Mouse (Mus musculus) yolk sac, embryonic 10.5 days (tissue): Measurements from ENCODE around the gene Ruvbl2.
"Not testable (repeated sequence)": the region's sequence is repeated elsewhere in the genome, so short reads cannot be mapped to it uniquely, and the experiment has no call there.

Source experiments
- DNase-seq: peaks from one replicate; pipeline ENCODE4 v3.0.0-alpha.2; 2017; ENCODE audit warnings: low spot score

Gene Ruvbl2

DNA sequence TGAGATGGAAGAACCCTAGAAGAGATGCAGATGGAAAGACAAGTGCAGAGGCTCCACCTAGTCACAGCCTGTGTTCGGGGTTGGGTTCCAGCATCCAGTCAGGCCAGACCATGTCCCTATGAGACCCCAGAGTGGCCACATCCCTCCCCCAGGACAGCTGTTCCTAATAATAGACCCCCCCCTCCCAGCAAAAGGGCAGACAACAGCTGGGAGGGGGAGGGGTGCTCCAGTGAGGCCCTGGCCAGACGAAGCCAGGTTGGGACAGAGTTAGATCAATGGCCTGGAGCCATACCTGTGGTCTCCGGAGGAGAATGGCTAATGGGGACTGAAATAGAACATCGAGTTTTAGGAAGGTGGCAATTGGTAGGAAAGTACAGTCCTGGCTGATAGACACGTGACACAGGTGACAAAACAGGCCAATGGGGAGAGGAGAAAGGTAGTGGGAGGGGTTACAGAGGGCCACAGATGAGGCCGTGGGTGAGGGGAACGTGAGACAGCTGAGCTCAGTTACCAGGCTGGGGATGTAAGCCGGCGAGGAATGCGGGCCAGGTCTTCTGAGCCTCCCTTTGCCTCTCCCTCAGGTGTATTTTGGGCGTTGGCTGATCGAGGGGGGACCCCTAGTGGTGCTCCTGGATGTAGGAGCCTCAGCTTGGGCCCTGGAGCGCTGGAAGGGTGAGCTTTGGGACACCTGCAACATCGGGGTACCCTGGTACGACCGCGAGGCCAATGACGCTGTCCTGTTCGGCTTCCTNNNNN, at the start of gene Ruvbl2:
Gene Ruvbl2 (minus strand): TSS at position 576 of the 756 bp plus-strand sequence.
- DNase-seq, result no peak

DNA sequence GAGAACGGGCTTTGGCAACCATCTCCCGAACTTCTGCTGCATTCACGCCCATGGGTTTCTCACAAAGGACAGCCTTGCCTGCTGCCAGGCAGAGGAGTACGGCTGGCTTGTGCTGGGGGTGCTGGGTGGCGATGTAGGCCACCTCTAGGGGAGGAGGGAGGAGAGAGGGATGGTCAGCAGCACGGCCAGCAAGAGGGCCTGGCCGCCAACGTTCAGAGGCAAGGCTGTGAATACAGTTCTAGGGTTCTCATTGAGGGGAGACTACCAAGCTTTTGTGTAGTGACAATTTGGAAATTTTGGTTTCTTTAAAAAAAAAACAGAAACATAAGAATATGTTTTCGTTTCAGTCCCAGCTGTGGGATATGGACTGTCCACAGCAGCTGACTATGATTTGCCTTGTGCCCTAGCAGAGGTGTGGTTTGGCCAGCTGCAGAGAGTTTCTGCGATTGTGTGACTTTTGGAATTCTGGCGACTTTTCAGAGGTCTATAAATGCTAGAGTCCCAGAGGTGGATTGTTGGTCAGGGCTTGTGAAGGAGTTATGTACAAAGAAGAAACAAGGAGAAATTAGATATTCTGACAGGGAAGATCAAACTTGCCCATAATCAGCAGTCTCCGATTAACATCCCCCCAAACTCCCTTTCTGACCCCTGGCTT, 49.0 kb upstream of the Ruvbl2 start, which contains the start of gene Gm45808:
Gene Gm45808 (minus strand): TSS at position 51 of the 655 bp plus-strand sequence.
- DNase-seq, result no peak

DNA sequence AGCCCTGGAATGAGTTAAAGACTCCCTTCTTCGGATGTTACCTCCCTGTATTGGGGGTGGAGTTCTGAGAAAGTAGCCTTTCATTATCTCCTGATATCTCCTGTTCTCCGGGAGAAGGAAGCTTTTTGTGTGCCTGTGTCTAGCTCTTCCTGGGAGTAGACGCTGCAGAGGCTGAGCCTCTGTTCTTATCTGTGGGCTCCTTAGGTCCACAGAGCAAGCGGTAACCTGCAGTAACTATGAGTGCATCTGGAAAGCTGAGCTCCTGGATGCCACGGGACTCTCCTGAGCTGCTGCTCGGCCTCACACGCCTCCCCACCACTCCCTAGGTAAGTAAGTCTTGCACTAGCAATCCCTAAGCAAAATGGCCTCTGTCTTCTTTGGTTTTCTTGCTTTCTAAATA, 48.3 kb upstream of the Ruvbl2 start:
- DNase-seq, result no peak

DNA sequence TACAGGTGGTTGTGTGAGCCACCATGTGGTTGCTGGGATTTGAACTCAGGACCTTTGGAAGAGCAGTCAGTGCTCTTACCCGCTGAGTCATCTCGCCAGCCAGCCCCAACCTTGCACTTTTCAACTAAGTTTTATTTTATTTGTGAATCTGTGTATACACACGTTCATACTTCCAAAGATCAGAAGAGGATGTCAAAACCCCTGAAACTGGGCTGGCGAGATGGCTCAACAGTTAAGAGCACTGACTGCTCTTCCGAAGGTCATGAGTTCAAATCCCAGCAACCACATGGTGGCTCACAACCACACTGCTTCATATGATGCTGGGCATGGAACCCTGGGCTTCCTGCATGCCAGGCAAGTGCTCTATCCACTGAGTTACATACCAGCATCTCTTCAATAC, 47.1 kb upstream of the Ruvbl2 start:
- not testable (repeated sequence) for DNase-seq

DNA sequence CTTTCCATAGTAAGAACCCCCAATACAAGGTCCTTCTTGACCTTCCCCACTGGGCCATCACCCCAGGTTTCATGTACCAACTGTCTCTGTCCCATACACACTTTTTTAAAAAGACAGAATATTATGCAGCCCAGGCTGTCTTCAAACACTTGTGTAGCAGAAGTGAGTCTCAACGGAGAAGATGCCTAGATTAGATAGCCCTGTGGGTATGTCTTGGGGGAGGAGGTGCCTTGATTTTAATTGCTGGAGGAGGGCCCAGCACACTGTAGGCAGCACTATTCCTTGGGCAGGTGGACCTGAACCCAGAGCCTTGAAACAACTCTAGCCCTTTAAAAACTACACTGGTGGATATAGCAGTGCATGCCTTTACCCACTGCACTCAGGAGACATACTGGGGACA, 44.3 kb upstream of the Ruvbl2 start:
- no peak for DNase-seq

DNA sequence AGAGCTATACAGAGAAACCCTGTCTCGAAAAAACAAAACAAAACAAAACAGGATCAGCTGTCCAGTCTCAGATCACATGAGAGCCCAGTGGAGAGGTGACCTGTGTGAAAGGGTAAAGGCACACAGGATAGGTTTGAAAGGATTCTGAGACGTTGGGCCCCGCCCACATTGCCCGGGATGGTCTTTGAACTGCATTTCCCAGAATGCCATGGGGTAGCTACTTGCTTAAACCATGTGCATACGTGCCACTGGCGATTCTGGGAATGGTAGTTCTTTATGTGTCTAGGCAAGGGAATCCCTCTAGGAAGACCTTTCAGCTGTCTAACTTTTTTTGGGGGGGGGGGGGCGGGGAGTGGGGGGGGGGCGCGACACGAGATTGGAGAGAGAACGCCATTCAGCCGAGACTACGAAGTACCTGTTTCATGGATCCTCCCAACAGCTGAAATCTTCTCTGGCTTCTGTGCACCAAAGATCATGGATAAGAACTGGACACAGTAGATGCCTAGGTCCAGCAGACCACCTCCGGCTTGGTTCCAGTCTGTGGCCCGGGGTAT, 43.6 kb upstream of the Ruvbl2 start, which contains the start of gene Tulp2:
Gene Tulp2 (plus strand): TSS at position 504 of the 554 bp plus-strand sequence.
- DNase-seq, result peak; percentile 76

DNA sequence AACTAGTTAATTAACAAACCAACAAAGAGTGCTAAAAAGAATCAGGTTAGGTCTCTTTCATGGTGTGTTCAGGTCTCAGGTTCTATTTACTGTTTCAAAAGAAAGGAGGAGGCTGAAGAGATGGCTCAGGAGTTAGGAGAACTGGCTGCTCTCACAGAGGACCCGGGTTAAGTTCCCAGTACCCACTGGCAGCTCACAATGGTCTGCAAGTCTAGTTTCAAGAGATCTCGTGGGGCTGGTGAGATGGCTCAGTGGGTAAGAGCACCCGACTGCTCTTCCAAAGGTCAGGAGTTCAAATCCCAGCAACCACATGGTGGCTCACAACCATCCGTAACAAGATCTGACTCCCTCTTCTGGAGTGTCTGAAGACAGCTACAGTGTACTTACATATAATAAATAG, 42.4 kb upstream of the Ruvbl2 start:
- DNase-seq, result peak; percentile 49

DNA sequence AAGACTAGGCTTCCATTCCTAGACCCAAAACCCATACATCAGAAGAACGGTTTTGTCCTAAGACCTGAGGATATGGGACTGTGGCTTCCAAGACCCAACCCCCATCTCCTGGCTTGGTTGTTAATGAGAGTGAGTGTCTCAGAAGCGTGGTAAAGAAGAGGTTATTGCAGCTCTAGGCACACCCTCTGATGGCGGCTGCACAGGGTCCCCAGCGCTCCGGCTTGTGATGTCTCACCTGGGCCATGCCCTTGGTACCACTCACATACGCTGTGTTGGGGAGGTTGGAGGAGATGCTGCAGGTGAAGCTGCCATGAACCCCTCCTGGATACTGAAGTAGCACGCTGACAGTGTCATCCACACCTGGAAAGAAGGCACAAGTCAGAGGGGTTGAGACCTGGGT, 40.9 kb upstream of the Ruvbl2 start:
- no peak for DNase-seq

DNA sequence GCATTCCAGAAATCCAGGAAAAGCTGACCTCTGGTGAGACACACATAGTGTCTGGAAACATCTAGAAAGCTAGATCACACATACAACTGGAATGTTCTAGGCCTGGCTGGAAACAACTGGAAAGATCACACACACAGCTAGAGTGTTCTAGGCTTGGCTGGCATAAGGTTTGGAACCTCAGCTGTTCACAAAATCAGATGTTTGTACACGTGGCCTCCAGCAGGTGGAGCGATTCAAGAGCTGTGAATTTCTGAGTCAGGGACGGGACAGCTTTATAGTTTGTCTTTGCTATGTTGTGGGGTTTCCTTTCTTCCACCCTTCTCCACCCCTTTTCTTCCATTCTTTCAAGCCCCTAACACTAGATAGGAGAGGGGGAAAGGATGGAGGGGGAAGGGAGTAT, 39.1 kb upstream of the Ruvbl2 start:
- no peak for DNase-seq

DNA sequence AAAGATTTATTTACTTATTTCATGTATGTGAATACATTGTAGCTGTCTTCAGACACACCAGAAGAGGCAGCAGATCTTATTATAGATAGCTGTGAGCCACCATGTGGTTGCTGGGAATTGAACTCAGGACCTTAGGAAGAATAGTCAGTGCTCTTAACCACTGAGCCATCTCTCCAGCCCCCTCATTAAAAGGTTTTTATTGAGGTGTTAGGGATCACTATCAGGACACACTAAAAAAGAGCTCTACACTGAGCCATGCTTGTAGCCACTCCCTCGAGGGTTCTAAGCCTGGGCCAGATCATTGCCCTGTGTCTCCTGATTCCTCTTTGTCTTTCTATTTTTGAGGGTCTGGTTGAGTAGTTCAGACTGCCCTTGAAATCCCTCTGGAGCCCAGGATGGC, 38.6 kb upstream of the Ruvbl2 start:
- no peak for DNase-seq

DNA sequence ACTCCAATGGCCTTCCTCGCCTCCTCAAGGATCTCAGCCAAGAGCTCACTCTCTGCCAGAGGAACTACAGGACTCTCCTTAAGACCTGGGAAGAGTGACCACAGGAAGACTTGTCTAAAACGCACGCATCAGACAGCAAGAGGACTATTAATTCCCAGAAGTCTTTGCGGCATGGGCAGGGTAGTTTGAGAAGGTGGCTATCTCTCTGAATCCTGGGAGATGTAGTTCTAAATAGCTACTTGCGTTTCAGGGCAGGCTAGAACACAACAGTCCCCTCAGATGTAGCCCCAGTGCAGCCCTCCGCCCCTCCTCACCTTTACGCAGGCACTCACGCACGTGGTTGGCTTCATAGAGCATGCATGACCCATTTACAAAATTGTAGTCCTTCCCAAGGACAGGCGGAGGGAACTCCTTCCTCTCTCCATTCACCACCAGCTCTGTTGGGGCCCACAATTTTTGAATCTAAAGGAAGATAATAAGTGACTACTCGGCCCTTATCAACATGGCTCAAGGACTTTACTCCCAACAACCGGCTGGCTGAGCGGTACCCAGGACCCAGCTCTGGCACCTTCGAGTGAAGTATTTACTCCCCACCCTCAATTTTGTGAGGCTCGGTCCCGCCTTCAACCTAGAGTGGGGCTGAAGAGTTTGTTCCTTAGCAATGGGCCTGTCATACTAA, 37.5 kb upstream of the Ruvbl2 start:
- peak; percentile 41 for DNase-seq

DNA sequence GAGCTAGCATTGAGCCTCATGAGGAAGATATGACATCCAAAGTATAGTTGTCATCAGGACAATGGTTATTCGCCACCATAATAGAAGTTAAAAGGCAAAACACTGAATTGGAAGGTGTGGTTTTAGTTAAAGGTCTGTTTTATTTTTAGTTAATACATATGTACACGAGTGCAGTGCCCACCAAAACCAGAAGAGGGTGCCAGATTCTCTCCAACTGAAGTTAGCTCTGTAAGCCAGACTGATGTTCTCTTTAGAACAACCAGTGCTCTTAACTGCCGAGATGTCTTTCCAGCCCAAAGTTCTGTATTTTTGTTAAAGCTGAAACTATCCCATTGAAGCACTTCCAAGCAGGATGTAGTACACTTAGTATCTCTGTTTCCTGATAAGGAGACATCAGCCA, 33.0 kb upstream of the Ruvbl2 start:
- DNase-seq, result no peak

DNA sequence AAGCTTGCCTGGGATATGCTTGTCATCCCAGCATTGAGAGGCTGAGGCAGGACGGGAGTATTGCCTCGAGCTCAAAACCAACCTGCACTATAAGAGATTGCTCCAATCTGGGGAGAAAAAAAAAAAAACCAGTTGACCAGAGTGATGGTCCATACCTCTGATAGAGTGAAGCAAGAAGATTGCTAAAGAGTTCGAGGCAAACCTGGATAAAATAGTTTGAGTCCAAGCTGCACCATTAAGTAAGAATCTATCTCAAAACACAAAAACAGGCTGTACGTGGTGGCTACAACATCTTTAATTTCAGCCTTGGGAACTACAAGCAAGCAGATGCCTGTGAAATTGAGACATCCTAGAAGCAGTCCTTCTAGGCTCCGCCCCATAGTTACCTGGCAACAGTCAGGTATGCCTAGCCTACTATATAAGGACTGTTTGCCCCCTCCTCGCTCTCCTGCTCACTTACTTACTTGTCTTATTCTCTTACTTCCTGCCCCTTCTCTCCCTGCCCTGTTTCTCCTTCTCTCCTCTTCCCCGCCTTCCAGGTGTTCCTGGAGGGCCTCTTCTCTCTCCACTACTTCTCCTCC, 29.3 kb upstream of the Ruvbl2 start:
- no peak for DNase-seq

DNA sequence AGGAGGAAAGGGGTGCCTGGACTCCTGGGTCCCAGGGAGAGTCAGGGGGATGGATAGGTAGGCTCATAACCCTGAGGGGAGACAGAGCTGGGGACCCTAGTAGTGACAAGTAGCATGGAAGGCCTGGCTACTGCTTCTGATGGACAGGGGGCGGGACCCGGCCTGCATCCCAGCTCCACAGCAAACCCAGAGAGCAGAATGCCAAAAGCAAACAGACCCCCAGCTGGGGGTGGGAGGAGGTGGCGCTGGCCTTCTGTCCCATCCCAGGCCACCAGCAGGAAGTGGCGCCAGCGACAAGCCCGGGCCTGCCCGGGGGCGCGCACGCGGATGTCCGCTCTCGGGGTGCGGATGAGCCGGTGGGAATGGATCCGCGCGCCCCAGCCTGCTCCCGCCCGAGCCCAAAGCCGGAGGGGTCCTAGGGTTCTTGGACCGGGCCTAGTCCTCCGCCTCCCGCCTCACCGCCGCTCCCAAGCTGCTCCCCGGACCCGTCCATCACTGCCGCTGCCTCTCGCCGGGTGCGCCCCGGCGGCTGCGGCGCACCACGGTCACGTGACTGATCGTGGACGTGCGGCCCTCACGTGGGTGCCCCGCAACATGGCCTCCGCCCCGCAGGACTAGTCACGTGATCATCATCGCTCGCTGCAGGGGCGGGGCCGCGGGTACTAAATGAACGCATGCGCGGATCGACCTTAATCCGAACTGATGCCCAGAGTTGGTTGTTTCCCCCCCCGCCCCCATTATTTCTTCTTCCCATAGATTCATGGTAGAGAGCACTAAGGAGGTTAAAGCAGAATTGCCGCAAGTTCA, 28.6 kb upstream of the Ruvbl2 start, which contains the start of gene Bax:
Gene Bax (minus strand): TSS at position 616 of the 807 bp plus-strand sequence.
- peak; percentile 91 for DNase-seq

DNA sequence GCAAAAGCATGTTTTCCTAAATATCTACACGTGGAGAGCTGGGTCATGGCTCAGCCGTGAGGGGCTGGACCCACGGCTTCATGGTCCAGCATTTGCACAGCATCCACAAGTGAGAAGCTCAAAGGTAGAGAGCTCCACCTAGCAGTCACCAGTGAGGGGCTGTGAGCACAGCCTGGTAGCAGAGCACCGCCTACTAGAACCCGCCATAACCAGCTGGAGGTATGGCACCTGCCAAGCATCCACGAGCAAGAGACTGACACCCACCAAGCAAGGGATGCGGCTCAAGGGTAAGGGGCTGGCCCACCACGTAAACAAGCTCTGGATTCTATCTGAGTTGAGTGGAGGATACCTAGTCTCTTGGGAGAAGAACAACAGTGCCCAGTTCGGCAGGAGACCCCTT, 27.7 kb upstream of the Ruvbl2 start:
- DNase-seq, result no peak

DNA sequence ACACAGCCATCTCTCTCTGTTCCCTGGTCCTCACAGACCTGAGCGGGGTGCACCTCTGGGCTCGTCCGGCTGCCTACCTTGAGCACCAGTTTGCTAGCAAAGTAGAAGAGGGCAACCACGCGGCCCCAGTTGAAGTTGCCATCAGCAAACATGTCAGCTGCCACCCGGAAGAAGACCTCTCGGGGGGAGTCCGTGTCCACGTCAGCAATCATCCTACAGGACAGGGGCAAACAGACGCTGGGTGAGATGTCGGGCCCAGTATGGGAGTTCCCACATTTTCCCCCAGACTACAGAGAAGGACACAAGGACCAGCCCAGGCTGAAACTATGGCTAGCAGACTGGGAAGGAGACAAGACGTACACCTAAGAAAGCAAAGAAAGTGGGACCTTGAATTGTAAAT, 27.2 kb upstream of the Ruvbl2 start:
- DNase-seq, result no peak

DNA sequence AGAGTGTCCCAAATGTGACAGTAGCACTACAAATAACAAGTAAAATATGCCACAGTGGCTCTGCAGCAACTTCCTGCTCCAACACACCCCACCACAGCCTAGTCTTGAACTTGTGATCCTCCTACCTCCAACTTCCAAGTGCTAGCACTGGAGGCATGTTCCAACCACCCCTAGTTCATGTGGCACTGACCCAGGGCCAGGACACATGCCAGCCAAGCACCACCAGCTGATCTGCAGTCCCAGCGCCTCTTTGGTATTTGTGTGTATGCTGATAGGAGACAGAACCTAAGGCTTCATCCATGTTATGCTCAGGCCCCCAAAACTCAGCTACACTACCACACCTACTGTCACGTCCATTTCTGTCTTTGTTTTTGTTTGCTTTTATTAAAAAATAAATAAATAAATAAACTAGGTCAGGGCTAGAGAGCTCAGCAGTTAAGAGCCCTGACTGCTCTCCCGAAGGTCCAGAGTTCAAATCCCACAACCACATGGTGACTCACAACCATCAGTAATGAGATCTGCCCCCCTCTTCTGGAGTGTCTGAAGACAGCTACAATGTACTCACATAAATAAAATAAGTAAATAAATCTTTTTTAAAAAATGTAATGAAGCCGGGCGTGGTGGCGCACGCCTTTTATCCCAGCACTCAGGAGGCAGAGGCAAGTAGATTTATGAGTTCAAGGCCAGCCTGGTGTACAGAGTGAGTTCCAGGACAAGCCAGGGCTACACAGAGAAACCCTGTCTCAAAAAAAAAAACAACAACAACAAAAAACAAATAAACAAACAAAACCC, 26.3 kb upstream of the Ruvbl2 start:
- DNase-seq, result no peak

DNA sequence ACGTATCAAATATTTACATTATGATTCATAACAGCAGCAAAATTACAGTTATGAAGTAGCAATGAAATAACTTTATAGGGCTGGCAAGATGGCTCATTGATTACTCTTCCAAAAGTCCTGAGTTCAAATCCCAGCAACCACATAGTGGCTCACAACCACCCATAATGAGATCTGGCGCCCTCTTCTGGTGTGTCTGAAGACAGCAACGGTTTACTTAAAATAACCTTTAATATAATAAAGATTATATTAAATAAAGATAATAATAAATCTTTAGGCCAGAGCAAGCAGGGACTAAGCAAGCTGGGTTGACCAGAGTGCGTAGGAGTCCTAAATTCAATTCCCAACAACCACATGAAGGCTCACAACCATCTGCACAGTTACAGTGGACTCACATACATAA, 25.0 kb upstream of the Ruvbl2 start:
- DNase-seq, result not testable (repeated sequence)

DNA sequence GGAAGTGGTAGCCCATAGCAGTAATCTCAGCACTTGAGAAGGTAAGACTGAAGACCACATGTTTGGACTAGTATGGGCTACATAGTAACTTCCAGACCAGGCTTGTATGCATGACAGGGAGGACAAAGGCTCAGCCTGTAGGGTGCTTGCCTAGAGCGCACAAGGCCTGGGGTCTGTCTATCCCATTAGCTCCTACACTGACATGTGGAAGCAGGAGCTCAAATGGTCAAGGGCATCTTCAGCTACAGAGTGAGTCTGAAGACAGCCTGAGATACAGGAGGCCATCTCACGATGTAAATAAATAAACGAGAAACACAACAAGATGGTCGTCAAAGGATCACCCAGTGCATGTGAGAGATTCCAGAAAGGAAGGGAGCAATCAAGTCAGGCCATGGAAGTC, 24.4 kb upstream of the Ruvbl2 start:
- DNase-seq, result no peak

DNA sequence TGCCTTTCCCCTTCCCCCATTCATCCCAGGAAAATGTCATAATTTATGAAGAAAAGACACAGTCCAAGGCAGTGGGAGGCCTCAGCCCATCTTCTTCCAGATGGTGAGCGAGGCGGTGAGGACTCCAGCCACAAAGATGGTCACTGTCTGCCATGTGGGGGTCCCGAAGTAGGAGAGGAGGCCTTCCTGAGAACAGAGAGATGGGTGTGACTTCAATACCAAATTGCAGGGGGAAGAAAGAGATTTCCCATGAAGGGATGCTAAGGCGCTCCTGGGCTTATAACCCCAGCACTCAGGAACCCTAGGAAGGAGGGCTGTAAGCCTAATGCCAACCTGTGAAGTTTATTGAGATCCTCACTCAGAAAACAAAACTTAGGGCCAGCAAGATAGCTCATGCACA, 23.9 kb upstream of the Ruvbl2 start:
- no peak for DNase-seq

DNA sequence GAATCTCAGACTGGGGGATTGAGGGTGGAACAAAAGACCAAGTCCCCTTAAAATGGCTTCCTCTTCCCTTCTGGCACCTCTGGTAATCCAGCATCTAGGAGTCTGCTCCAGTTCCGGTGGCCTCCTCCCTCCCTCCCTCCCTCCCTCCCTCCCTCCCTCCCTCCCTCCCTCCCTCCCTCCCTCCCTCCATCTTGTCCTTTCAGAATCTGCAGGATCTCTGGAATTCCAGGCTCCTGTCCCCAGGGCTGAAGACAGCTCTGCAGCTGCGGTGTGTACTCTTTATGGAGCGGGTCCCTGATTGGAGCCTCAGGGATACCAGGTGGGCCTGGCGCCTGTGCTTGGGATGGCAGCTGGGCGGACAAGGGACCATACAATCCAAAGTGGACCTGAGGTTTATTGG, 23.4 kb upstream of the Ruvbl2 start:
- no peak for DNase-seq
